Mouse (Mus musculus): ENCODE results near the gene Gm44596. TPM values are rescaled to one million over a fixed set of nuclear protein-coding genes. Genes with fewer than 3 reads are reported as not detected.
A peak's percentile ranks its signal among the peaks of the same experiment; 100 is the strongest.
"Not testable (repeated sequence)": the region's sequence is repeated elsewhere in the genome, so short reads cannot be mapped to it uniquely, and the experiment has no call there.

The Gm44596 gene
- total RNA-seq, 2 experiments from 2014 or later = not detected

DNA sequence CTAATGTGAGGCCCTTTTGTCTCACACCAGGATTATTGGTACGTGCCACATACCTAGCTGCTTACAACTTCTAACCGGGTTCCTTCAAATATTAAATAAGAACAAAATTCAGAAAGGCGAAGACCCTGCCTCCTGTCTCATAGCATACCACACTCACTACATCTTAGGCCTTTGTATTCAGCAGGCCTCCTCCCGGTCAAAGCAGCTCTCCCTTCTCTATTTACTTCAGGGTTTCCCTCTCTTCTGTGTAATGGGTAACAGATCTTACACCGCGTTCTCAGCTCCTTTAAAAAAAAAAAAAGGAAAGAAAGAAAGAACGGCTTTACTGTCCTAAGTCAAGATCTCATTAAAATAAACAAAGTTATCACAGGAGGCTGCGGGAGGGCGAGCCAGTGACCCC is 13.4 kb upstream of the Gm44596 start:
- no peak for DNase-seq (ENCODE audit: low spot score in 2 of 2)
- Histone ChIP-seq H3K4me3 (peak overlapping the region; percentile 87), H3K27ac (peak overlapping the region; percentile 90)
- no peak for TF ChIP-seq CTCF (conservative IDR thresholded peaks at IDR 0.05)

DNA sequence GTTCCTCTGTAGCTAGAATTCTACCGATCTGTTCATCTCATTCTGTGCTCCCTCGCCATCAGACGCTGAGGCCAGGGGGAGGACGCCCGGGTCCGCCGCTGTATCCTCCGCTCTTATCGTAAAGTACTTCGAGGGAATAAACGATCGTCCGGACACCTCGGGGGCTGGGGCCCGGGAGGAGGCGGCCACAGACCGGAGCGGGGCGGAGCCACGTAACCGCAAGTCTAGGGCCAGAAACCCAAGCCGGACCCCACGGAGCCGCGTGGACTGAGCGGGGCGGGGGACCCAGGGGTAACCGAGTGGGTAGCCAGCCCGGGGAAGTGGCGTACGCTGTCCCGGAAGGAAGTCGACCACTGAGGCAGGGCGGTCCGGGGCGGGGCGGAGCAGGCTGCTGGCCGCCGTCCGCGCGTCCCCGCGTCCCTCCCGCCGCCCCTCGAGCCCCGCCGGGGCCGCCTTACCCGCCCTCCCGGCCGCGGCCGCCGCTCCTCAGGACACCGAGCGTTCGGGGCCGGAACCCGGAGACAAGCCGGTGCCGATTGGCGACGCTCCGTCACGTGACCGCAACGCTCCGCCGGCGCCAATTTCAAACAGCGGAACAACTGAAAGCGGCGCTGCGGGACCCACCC is 12.8 kb upstream of the Gm44596 start, which contains the start of the genes Rhno1 and Foxm1:
TSS of gene Rhno1 (minus strand) at position 531 of the 626 bp plus-strand sequence.
TSS of gene Foxm1 (plus strand) at position 587 of the 626 bp plus-strand sequence.
- DNase-seq (ENCODE audit: low spot score in 2 of 2) = peak; percentile 69 to 72
- H3K27ac ChIP-seq = peak within 1 kb of the TSS; percentile 90
- TF ChIP-seq CTCF (conservative IDR thresholded peaks at IDR 0.05) = no peak
- peak within 1 kb of the TSS; percentile 87 for H3K4me3 ChIP-seq

DNA sequence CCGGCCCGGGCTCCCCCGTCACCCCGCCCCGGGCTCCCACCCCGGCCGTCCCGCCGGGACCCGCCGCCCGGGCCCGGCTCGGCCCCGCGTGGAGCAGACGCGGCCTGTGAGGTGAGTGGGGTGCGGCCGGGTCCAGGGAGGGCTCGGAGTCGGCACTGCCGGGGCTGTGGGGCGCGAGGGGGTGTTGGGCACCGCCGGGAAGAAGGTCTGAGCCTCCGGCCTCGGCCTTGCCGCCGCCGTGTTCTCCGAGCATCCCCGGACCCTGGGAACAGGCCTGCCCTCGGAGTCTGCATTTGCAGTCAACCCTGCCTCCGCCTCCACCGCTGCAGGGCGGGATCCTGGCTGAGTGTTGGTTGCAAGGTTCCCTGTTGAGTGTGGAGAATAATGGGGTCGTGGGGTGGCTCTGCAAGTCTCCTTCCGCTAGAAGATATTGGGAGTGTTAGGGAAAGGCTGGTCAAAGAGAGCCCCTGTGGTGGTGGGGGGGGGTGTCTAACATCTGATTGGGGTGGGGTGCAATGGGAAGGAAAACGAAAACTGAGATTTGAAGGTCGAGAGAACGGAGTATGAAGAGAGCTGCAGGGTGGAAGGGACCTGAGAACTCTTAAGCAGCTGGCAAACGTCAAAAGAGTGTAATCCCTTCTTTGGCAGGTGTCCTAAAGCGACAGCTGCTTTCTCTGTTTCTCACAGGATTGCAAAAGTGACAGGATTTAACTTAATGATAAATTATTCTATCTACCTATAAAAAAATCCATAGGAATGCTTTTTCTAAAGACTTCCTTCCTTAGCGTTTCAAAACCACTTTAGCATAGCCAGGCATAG is 12.1 kb upstream of the Gm44596 start:
- peak overlapping the region; percentile 87 for H3K4me3 ChIP-seq
- no peak overlapping the region for H3K27ac ChIP-seq
- no peak for TF ChIP-seq CTCF (conservative IDR thresholded peaks at IDR 0.05)
- no peak for DNase-seq (ENCODE audit: low spot score in 2 of 2)

DNA sequence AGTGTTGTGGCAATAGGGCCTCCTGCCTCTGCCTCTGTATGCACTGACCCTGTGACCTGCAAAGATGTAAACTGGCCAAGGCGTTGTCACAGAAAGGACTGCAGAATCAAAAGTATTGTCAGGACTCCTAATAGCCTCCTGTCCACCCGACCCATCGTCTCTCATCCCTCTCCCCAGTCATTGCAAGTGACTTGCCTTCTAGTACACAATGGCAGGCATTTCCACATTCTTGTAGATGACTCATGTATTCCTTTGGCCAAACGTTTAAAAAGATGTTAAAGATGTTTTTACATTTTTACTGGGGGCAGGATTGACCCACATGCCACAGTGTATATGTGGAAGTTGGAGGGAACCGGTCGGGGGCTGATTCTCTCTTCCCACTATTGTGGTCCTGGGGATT is 10.6 kb upstream of the Gm44596 start:
- no peak for TF ChIP-seq CTCF (conservative IDR thresholded peaks at IDR 0.05)
- H3K4me3 ChIP-seq = no peak overlapping the region

DNA sequence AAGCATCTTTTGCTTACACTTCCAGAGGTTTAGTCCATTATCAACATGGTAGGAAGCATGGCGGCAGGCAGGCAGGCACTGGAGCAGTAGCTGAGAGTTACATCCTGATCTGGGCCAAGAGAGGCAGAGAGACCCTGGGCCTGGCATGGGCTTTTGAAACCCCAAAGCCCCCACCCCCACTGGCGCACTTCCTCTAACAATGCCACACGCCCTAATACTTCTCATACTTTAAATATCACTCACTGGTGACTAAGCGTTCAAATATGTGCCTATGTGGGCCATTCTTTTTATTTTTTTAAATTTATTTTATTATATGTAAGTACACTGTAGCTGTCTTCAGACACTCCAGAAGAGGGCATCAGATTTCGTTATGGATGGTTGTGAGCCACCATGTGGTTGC is 8.8 kb upstream of the Gm44596 start:
- no peak for TF ChIP-seq CTCF (conservative IDR thresholded peaks at IDR 0.05)
- no peak overlapping the region for H3K4me3 ChIP-seq
- no peak overlapping the region for H3K27ac ChIP-seq
- DNase-seq (ENCODE audit: low spot score in 2 of 2) = no peak

More for the DNA sequence above, 10.6 kb upstream of the Gm44596 start:
- no peak overlapping the region for H3K27ac ChIP-seq
- DNase-seq (ENCODE audit: low spot score in 2 of 2) = no peak

DNA sequence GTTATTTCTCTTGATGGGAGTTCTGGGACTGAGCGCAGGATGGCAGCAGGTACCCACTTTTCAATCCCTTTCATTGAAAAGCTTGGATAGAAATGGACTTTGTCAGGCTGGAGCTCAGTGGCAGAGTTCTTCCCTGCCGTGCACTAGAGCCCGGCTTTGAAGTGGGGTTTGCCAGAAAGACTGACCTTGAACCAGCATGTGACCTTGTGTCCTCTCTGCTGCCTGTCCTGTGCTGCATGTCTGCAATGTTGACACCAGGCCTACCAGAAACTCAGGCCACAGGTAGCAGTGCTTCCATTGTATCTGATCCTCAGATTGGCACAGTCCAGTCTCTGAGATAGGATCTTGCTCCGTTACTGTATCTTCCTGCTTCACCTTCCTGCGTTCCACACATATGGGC is 5.3 kb upstream of the Gm44596 start:
- Histone ChIP-seq H3K27ac (no peak overlapping the region), H3K4me3 (no peak overlapping the region)
- peak; percentile 42 for TF ChIP-seq CTCF (conservative IDR thresholded peaks at IDR 0.05)
- no peak for DNase-seq (ENCODE audit: low spot score in 2 of 2)

DNA sequence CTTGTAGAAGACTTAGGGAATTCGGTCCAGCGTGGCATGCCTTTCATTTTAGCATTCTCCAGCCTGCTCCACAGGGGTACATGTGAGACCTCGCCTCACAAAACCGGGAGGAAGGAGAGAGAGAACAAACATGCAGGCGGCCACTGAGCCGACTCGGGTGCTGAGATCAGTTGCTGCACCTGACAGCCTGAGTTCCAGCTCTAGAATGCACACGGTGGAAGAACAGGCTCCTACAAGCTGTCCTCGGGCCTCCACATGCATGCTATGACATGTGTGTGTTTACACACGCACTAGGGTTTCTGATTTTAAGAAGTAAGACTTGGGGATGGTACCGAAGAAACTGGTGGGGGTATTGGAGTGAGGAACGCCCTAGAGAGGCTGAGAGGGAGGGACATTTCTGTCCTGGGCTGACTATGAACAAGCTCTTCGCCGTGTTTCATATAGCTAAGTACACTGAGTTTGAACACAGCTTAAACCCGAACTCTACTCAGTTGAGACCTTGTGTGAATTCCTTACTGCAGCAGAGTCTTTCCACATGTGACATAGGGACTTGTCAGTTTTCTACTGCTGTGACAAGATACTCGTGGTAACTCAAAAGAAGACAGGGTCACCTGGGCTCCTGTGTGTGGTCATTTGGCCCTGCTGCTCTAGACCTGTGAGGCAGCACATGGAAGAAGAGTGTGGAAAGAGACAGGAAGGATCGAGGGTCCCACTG is 1.2 kb downstream of the Gm44596 start:
- H3K27ac ChIP-seq = peak overlapping the region; percentile 84
- no peak overlapping the region; the same call in 1 of the 2 replicates for H3K4me3 ChIP-seq
- DNase-seq (ENCODE audit: low spot score in 2 of 2) = no peak
- TF ChIP-seq CTCF (conservative IDR thresholded peaks at IDR 0.05) = no peak

DNA sequence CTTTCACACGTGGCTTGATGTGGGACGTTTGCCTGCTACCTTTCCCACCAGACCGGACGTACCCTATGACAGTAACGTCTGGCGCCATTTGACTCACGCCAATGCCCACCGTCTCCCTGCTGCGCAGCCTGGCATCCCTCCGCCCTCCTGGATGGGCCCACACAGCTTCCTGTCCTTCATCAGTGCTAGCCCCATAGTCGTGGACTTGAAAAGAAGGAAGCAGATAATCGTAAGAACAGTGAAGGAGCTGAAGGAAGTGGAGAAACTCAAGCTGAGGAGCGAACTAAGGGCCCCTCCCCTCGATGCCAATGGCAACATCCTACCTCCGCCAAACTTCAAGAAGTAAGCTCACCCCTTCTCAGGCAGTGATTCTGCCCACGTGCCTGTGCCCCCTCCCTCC is 4.3 kb downstream of the Gm44596 start:
- no peak for TF ChIP-seq CTCF (conservative IDR thresholded peaks at IDR 0.05)
- H3K27ac ChIP-seq = no peak overlapping the region
- H3K4me3 ChIP-seq = no peak overlapping the region
- no peak for DNase-seq (ENCODE audit: low spot score in 2 of 2)

DNA sequence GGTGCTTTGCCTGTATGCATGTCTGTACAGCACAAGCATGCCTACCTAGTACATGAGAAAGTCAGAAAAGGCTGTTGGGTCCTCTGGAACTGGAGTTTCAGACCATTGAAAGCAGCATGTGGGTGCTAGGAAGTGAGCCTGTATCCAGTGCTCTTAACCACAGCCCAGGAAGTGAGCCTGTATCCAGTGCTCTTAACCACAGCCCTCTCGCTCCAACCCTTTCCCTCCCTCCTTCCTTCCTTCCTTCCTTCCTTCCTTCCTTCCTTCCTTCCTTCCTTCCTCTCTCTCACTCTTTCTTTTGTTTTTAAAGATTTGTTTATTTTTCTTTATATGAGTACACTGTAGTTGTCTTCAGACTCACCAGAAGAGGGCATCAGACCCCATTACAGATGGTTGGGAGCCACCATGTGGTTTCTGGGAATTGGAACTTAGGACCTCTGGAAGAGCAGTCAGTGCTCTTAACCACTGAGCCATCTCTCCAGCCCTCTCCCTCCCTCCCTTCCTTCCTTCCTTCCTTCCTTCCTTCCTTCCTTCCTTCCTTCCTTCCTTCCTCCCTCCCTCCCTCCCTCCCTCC is 5.4 kb downstream of the Gm44596 start:
- H3K27ac ChIP-seq; DNase-seq (ENCODE audit: low spot score in 2 of 2); H3K4me3 ChIP-seq: not testable (repeated sequence)
- TF ChIP-seq CTCF (conservative IDR thresholded peaks at IDR 0.05) = peak; percentile 59

DNA sequence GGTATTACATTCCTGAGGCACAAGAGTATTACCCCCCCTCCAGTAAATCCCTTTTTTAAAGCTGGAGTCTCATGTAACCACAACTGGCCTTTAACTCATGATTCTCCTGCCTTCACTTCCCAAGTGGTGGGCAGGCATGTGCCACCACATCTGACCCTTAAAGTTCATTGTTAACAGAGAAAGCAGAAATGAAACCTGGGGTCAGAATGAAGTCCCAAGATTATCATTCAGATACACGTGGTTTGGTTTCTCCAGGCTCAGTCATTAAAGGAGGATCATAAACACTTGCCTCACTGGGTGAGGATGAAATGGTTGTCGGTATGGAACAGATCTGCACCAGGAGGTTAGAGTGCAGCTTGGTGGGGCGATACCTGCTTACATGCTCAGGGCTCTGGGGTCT is 6.0 kb downstream of the Gm44596 start:
- Histone ChIP-seq H3K27ac (no peak overlapping the region), H3K4me3 (no peak overlapping the region)
- no peak for DNase-seq (ENCODE audit: low spot score in 2 of 2)
- no peak for TF ChIP-seq CTCF (conservative IDR thresholded peaks at IDR 0.05)

DNA sequence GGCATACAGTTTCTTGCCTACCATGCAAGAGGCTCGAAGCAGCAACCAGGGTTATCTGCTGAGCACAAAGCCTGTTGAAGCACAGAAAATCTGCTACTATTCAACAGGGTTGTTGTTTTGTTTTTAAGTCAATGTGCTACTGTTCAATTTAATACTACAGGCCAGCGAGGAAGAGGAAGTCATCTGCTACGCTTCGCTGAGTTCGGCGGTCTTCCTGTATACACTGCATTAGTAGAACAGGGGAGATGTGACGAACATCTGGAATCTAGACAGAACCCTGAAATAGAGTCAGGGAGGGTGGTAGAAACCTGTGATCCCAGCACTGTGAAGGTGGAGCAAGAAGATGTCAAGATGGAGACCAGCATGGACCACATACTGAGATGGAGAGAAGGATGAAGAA is 8.4 kb downstream of the Gm44596 start:
- no peak for DNase-seq (ENCODE audit: low spot score in 2 of 2)
- no peak overlapping the region for H3K4me3 ChIP-seq
- H3K27ac ChIP-seq = no peak overlapping the region
- TF ChIP-seq CTCF (conservative IDR thresholded peaks at IDR 0.05) = no peak

DNA sequence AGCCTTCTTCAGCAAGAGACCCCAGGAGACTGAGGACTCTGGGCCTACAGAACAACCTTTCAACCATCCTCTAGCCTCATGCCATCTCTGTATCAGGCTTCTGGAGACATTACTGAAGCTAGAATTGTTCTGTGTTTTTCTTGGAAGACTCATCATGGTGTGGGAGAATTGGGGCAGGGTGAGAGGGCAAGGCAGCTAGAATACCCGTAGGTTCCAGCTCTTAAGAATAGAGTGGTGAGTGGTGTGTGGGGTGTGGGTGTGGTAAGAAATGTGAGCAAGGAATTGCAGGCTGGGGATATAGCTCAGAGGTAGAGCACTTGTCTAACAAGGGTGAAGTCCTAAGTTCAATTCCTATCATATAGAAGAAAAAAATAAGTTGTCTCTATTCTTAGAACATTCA is 9.7 kb downstream of the Gm44596 start:
- TF ChIP-seq CTCF (conservative IDR thresholded peaks at IDR 0.05) = no peak
- Histone ChIP-seq H3K4me3 (no peak overlapping the region), H3K27ac (no peak overlapping the region)
- no peak for DNase-seq (ENCODE audit: low spot score in 2 of 2)

DNA sequence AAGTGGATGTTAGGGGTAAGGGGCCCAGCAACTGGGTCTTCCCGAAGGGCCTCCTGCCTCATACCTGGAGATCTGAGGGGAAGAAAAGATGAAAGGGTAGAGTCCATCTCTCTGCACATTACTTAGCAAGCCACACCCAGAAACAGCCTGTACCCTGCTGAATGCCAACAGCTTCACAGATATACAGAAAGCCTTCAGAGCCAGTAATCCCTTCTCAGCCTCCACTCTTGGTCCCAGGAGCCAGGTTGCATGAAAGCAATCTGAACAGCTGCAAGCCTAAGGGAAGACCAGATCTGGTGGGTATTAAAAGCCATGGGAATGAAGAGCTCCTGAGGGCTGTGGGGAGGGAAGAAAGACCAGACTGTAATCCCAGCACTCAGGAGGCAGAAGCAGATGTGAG is 13.9 kb downstream of the Gm44596 start:
- no peak overlapping the region for H3K27ac ChIP-seq
- no peak for DNase-seq (ENCODE audit: low spot score in 2 of 2)
- no peak for TF ChIP-seq CTCF (conservative IDR thresholded peaks at IDR 0.05)
- no peak overlapping the region for H3K4me3 ChIP-seq
